Mouse (Mus musculus): ENCODE data around the gene Lbx1. TPM values are rescaled to one million over a fixed set of nuclear protein-coding genes. Genes with fewer than 3 reads are reported as not detected.

Lbx1 gene
- total RNA-seq, 2 experiments from 2014 or later = not detected

- intact Hi-C loops (cut with DNase I) = loop anchor here (2.0 kb wide), 1 partner anchor 79 kb away; no protein-coding TSS in a partner anchor
- DNase-seq (ENCODE audit: low spot score in 2 of 2) = no peak
These were observed 13.3 kb downstream of the Lbx1 start for GRCm38 (mm10) chr19:45222141-45222782.

GRCm38 (mm10) chr19:45221458-45221783 is 14.2 kb downstream of the Lbx1 start:
- intact Hi-C loops (cut with DNase I) = loop anchor here (1.0 to 2.0 kb wide), 3 partner anchors 215 to 525 kb away; no protein-coding TSS in a partner anchor
- DNase-seq (ENCODE audit: low spot score in 2 of 2) = no peak

GRCm38 (mm10) chr19:45220593-45221457 is 14.8 kb downstream of the Lbx1 start:
- intact Hi-C loops (cut with DNase I) = loop anchor here (1.0 to 2.0 kb wide), 3 partner anchors 216 to 526 kb away; no protein-coding TSS in a partner anchor

GRCm38 (mm10) chr19:45216240-45216639 is 19.4 kb downstream of the Lbx1 start:
- DNase-seq (ENCODE audit: low spot score in 2 of 2) = no peak
- intact Hi-C loops (cut with DNase I) = loop anchor here (1.0 kb wide), 1 partner anchor 39 kb away; no protein-coding TSS in a partner anchor

More at GRCm38 (mm10) chr19:45220593-45221457, 14.8 kb downstream of the Lbx1 start:
- peak; percentile 74 to 77 for DNase-seq (ENCODE audit: low spot score in 2 of 2)

GRCm38 (mm10) chr19:45215431-45215830 is 20.2 kb downstream of the Lbx1 start:
- intact Hi-C loops (cut with DNase I) = no loop called here
- DNase-seq (ENCODE audit: low spot score in 2 of 2) = no peak

GRCm38 (mm10) chr19:45209776-45210422 is 25.7 kb downstream of the Lbx1 start:
- DNase-seq (ENCODE audit: low spot score in 2 of 2) = no peak

GRCm38 (mm10) chr19:45209191-45209590 is 26.4 kb downstream of the Lbx1 start:
- DNase-seq (ENCODE audit: low spot score in 2 of 2) = no peak
- intact Hi-C loops (cut with DNase I) = no loop called here

More at GRCm38 (mm10) chr19:45209776-45210422, 25.7 kb downstream of the Lbx1 start:
- intact Hi-C loops (cut with DNase I) = loop anchor here (5.0 kb wide), 1 partner anchor 62 kb away; no protein-coding TSS in a partner anchor

GRCm38 (mm10) chr19:45208438-45209060 is 27.1 kb downstream of the Lbx1 start:
- intact Hi-C loops (cut with DNase I) = no loop called here
- DNase-seq (ENCODE audit: low spot score in 2 of 2) = no peak

- intact Hi-C loops (cut with DNase I) = no loop called here
- no peak for DNase-seq (ENCODE audit: low spot score in 2 of 2)
These were observed 27.8 kb downstream of the Lbx1 start for GRCm38 (mm10) chr19:45207662-45208437.

- no peak for DNase-seq (ENCODE audit: low spot score in 2 of 2)
- intact Hi-C loops (cut with DNase I) = no loop called here
These were observed 28.5 kb downstream of the Lbx1 start for GRCm38 (mm10) chr19:45207153-45207552.

GRCm38 (mm10) chr19:45205311-45206105 is 30.1 kb downstream of the Lbx1 start:
- DNase-seq (ENCODE audit: low spot score in 2 of 2) = no peak
- intact Hi-C loops (cut with DNase I) = no loop called here

GRCm38 (mm10) chr19:45196967-45197366 is 38.6 kb downstream of the Lbx1 start:
- no peak for DNase-seq (ENCODE audit: low spot score in 2 of 2)
- intact Hi-C loops (cut with DNase I) = no loop called here

- DNase-seq (ENCODE audit: low spot score in 2 of 2) = no peak
- intact Hi-C loops (cut with DNase I) = loop anchor here (2.0 kb wide), 1 partner anchor 18 kb away; no protein-coding TSS in a partner anchor
These were observed 41.0 kb downstream of the Lbx1 start for GRCm38 (mm10) chr19:45194651-45195050.

Other genes with a start within 250 kb of the Lbx1 start
- gene Sema4g, start 246.7 kb downstream of the Lbx1 start, total RNA-seq (2021) = 10 to 100 TPM; 19.7 to 21.6 TPM
- gene Twnk, start 230.1 kb downstream of the Lbx1 start, total RNA-seq (2021) = 10 to 100 TPM; 14.0 to 15.7 TPM
- gene Mrpl43, start 229.4 kb downstream of the Lbx1 start, total RNA-seq (2021) = 10 to 100 TPM; 40.2 to 44.2 TPM
- gene Lzts2, start 221.4 kb downstream of the Lbx1 start, total RNA-seq (2021) = 10 to 100 TPM; 30.8 to 32.2 TPM
- 1 to 10 TPM; 4.2 to 4.6 TPM for gene Pdzd7, start 190.1 kb downstream of the Lbx1 start, total RNA-seq (2021)
- 100 to 1,000 TPM; 107 to 129 TPM for gene Sfxn3, start 188.3 kb downstream of the Lbx1 start, total RNA-seq (2021)
- gene Kazald1, start 160.6 kb downstream of the Lbx1 start, total RNA-seq (2021) = 1 to 10 TPM; 1.9 to 2.2 TPM
- not detected for gene Tlx1, start 85.1 kb downstream of the Lbx1 start, total RNA-seq (2021)
- gene Btrc, start 127.9 kb upstream of the Lbx1 start, total RNA-seq (2021) = 100 to 1,000 TPM; 105 to 107 TPM